Mouse (Mus musculus): Measurements from ENCODE around the gene Usp48. TPM values are rescaled to one million over a fixed set of nuclear protein-coding genes. Genes with fewer than 3 reads are reported as not detected.

Usp48 gene
- total and polyA plus RNA-seq, 3 experiments: 27.1 to 99.6 TPM; not detected in 1

DNA sequence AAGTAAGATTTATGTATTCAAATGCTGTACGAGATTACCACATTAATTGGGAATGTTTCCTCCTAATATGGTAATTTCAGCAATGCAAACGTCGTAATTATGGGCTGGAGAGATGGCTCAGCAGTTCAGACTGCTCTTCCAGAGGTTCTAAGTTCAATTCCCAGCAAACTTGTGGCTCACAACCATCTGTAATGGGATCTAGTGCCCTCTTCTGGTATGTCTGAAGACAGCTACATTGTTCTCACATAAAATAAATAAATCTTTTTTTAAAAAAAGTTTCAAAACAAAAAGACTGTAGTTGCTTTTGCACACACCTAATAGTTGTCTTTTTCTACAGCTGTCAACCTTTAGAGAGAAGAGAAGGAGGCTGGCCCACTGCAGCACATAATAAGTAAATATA, 43.0 kb downstream of the Usp48 start:
- Histone ChIP-seq H3K9me3 (replicated peaks; ENCODE audit: insufficient read depth, low read length) (no peaks in the 10 kb centered on the region), H3K79me2 (ENCODE audit: control insufficient read depth, insufficient read depth, low read length, poor library complexity) (no peaks in the 10 kb centered on the region), H3K36me3 (ENCODE audit: control insufficient read depth in 1 of 2, insufficient read depth in 2 of 2, low read length in 2 of 2) (peaks cover 0 to 26% of the 10 kb centered on the region in 2 experiments; a peak in 3 of 4 replicates), H3K4me3 (ENCODE audit: control insufficient read depth in 1 of 2, insufficient read depth in 1 of 2, low read depth in 2 of 2, low read length in 2 of 2) (no peak overlapping the region), H3K27me3 (ENCODE audit: control insufficient read depth in 1 of 2, insufficient read depth in 2 of 2, low read length in 2 of 2) (no peaks in the 10 kb centered on the region), H3K27ac (ENCODE audit: control insufficient read depth, low read depth, low read length) (no peak overlapping the region), H3K4me1 (ENCODE audit: control insufficient read depth in 1 of 2, insufficient read depth in 2 of 2, low read length in 2 of 2) (0 out of 4 replicates have a peak, but pooled peaks cover 0 to 4% of the 10 kb centered on the region in 2 experiments), H3K9ac (ENCODE audit: control insufficient read depth, low read depth, low read length, poor library complexity, severe bottlenecking) (no peak overlapping the region)
- DNase-seq (ENCODE audit: low read depth, low spot score): peak; percentile 28
- TF ChIP-seq MAX (IDR thresholded peaks at IDR 0.05; ENCODE audit: low read length) (no peak), POLR2AphosphoS5 (IDR thresholded peaks at IDR 0.05; ENCODE audit: borderline replicate concordance, low read depth, low read length) (no peak), HCFC1 (IDR thresholded peaks at IDR 0.05; ENCODE audit: low read depth, low read length) (no peak), ZKSCAN1 (IDR thresholded peaks at IDR 0.05; ENCODE audit: low read depth, low read length) (no peak), CTCF (IDR thresholded peaks at IDR 0.05 in 2 of 3, conservative IDR thresholded peaks at IDR 0.05 in 1 of 3; ENCODE audit: control insufficient read depth in 1 of 3, insufficient read depth in 1 of 3, low read depth in 2 of 3, low read length in 3 of 3, poor library complexity in 1 of 3, severe bottlenecking in 1 of 3) (peak in 1 of 3 experiments; percentile 28; a peak in 3 of 6 replicates), MXI1 (IDR thresholded peaks at IDR 0.05; ENCODE audit: low read depth, low read length) (no peak)

DNA sequence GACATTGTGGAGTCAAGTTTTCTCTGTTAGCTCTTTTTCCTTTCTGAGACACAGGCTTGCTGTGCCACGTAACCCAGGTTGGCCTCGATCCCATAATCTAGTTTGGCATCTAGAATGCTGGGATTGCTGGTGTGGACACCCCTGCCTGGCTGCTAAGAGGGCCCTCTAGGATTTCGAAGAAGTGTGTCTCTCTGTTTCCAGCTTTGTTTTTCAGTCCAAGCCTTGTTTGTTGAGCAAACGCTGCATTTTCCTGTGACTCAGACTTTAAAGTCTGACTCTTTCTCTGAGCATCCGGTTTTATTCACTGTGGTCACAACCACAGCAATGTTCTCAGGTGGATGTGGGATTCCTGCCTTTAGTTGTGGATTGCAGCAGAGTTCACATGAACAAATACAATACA, 48.0 kb downstream of the Usp48 start:
- 0 out of 4 replicates have a peak, but pooled peaks cover 0 to 4% of the 10 kb centered on the region in 2 experiments for H3K4me1 ChIP-seq (ENCODE audit: control insufficient read depth in 1 of 2, insufficient read depth in 2 of 2, low read length in 2 of 2)
- no peak for DNase-seq (ENCODE audit: low read depth, low spot score)
- no peak overlapping the region for H3K27ac ChIP-seq (ENCODE audit: control insufficient read depth, low read depth, low read length)
- peaks cover 0 to 12% of the 10 kb centered on the region in 2 experiments; a peak in 3 of 4 replicates for H3K36me3 ChIP-seq (ENCODE audit: control insufficient read depth in 1 of 2, insufficient read depth in 2 of 2, low read length in 2 of 2)
- no peaks in the 10 kb centered on the region for H3K79me2 ChIP-seq (ENCODE audit: control insufficient read depth, insufficient read depth, low read length, poor library complexity)
- TF ChIP-seq MYB (IDR thresholded peaks at IDR 0.05; ENCODE audit: low read depth, low read length) (no peak), TBP (IDR thresholded peaks at IDR 0.05; ENCODE audit: low read depth, low read length) (no peak), HCFC1 (IDR thresholded peaks at IDR 0.05; ENCODE audit: low read depth, low read length) (no peak), ELF1 (IDR thresholded peaks at IDR 0.05; ENCODE audit: low read depth, low read length) (no peak), USF2 (IDR thresholded peaks at IDR 0.05; ENCODE audit: borderline replicate concordance in 1 of 2, insufficient read depth in 1 of 2, low read depth in 1 of 2, low read length in 2 of 2) (no peak), ZNF384 (IDR thresholded peaks at IDR 0.05; ENCODE audit: low read depth, low read length) (no peak), POLR2A (IDR thresholded peaks at IDR 0.05; ENCODE audit: control insufficient read depth in 1 of 2, insufficient read depth in 1 of 2, low read depth in 1 of 2, low read length in 2 of 2, poor library complexity in 1 of 2) (no peak), RCOR1 (IDR thresholded peaks at IDR 0.05; ENCODE audit: low read depth, low read length) (no peak)
- H3K27me3 ChIP-seq (ENCODE audit: control insufficient read depth in 1 of 2, insufficient read depth in 2 of 2, low read length in 2 of 2): no peaks in the 10 kb centered on the region
- no peak overlapping the region for H3K9ac ChIP-seq (ENCODE audit: control insufficient read depth, low read depth, low read length, poor library complexity, severe bottlenecking)
- H3K9me3 ChIP-seq (replicated peaks; ENCODE audit: insufficient read depth, low read length): no peaks in the 10 kb centered on the region
- H3K4me3 ChIP-seq (ENCODE audit: control insufficient read depth in 1 of 2, insufficient read depth in 1 of 2, low read depth in 2 of 2, low read length in 2 of 2): no peak overlapping the region

DNA sequence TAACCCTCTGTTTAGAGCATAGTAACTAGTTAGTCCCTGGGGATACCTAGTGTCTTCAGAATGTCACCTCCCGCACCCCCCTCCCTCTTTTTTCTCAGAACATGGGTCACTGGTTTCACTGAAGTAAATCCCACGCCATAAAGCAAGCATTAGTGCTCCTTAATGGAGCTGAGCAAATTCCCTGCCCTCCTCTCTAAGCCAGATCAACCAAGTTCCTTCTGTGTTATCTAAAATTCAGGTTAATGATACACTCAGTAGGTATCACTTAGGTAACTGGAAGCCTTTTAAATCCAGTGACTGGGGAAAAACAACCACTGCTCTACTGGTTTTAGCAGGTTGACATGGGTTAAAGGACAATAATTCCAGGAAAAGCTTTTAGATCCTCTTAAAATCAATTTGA, 48.5 kb downstream of the Usp48 start:
- no peak for DNase-seq (ENCODE audit: low read depth, low spot score)
- H3K9me3 ChIP-seq (replicated peaks; ENCODE audit: insufficient read depth, low read length): no peaks in the 10 kb centered on the region
- no peak overlapping the region for H3K27ac ChIP-seq (ENCODE audit: control insufficient read depth, low read depth, low read length)
- no peak overlapping the region for H3K4me3 ChIP-seq (ENCODE audit: control insufficient read depth in 1 of 2, insufficient read depth in 1 of 2, low read depth in 2 of 2, low read length in 2 of 2)
- no peaks in the 10 kb centered on the region for H3K79me2 ChIP-seq (ENCODE audit: control insufficient read depth, insufficient read depth, low read length, poor library complexity)
- 0 out of 4 replicates have a peak, but pooled peaks cover 0 to 4% of the 10 kb centered on the region in 2 experiments for H3K4me1 ChIP-seq (ENCODE audit: control insufficient read depth in 1 of 2, insufficient read depth in 2 of 2, low read length in 2 of 2)
- H3K27me3 ChIP-seq (ENCODE audit: control insufficient read depth in 1 of 2, insufficient read depth in 2 of 2, low read length in 2 of 2): no peaks in the 10 kb centered on the region
- H3K9ac ChIP-seq (ENCODE audit: control insufficient read depth, low read depth, low read length, poor library complexity, severe bottlenecking): no peak overlapping the region
- H3K36me3 ChIP-seq (ENCODE audit: control insufficient read depth in 1 of 2, insufficient read depth in 2 of 2, low read length in 2 of 2): peaks cover 0 to 12% of the 10 kb centered on the region in 2 experiments; a peak in 3 of 4 replicates
- TF ChIP-seq TBP (IDR thresholded peaks at IDR 0.05; ENCODE audit: low read depth, low read length) (no peak), TAL1 (IDR thresholded peaks at IDR 0.05; ENCODE audit: low read length) (no peak), NRF1 (IDR thresholded peaks at IDR 0.05; ENCODE audit: insufficient read depth, low read depth, low read length, poor library complexity, severe bottlenecking) (no peak), EP300 (IDR thresholded peaks at IDR 0.05; ENCODE audit: low read depth in 1 of 2, low read length in 2 of 2) (no peak), ZMIZ1 (IDR thresholded peaks at IDR 0.05; ENCODE audit: low read depth, low read length) (no peak), NELFE (IDR thresholded peaks at IDR 0.05; ENCODE audit: low read depth, low read length) (no peak), KAT2A (conservative IDR thresholded peaks at IDR 0.05; ENCODE audit: low read depth, low read length) (no peak), MYB (IDR thresholded peaks at IDR 0.05; ENCODE audit: low read depth, low read length) (no peak), ETS1 (IDR thresholded peaks at IDR 0.05; ENCODE audit: low read depth, low read length) (no peak), MYC (IDR thresholded peaks at IDR 0.05; ENCODE audit: low read depth, low read length) (no peak), UBTF (IDR thresholded peaks at IDR 0.05; ENCODE audit: borderline replicate concordance, insufficient read depth, low read depth, low read length) (no peak), MEF2A (IDR thresholded peaks at IDR 0.05; ENCODE audit: extremely low read depth, insufficient replicate concordance, low read depth, low read length, poor library complexity, severe bottlenecking) (no peak), ZKSCAN1 (IDR thresholded peaks at IDR 0.05; ENCODE audit: low read depth, low read length) (no peak), RCOR1 (IDR thresholded peaks at IDR 0.05; ENCODE audit: low read depth, low read length) (no peak), MAFK (IDR thresholded peaks at IDR 0.05; ENCODE audit: borderline replicate concordance, low read depth, low read length) (no peak)

All from MEL (cell line).